Mouse (Mus musculus) cerebellum, postnatal 10 days (tissue): ENCODE data around the gene 3830417A13Rik.

Source experiments
- DNase-seq, 2 experiments: peaks; one replicate each; pipeline ENCODE4 v3.0.0; 2021; ENCODE audit warnings: mixed read lengths in 2 of 2

3830417A13Rik gene

GRCm38 (mm10) chrX:64173248-64173647, at the start of gene 3830417A13Rik:
Gene 3830417A13Rik, plus strand, starts transcription at chrX:64173548.
- DNase-seq, result no peak

- DNase-seq, result no peak
Measured at GRCm38 (mm10) chrX:64152098-64152497, 21.2 kb upstream of the 3830417A13Rik start, which contains the start of gene Gm6760. Gene Gm6760, minus strand, starts transcription at chrX:64152198.

GRCm38 (mm10) chrX:64181246-64181645, 7.9 kb downstream of the 3830417A13Rik start:
- no peak for DNase-seq
